Mouse (Mus musculus) lung, embryonic 16.5 days (tissue): ENCODE measurements around the gene Edil3. TPM values are rescaled to one million over a fixed set of nuclear protein-coding genes. Genes with fewer than 3 reads are reported as not detected.

Source experiments
- ATAC-seq: fragments of 200-750 bp; cut with Nextera tagmentation; 2 replicates; pipeline ENCODE4 v1.8.0; 2017; ENCODE audit warnings: low read depth, mild to moderate bottlenecking, moderate library complexity
- H3K27ac ChIP-seq: fragments of 300-500 bp; sonication (generic); 2 replicates; pipeline ENCODE4 v1.5.1; 2014; ENCODE audit warnings: mild to moderate bottlenecking, control low read depth, low read length
- H3K27me3 ChIP-seq: fragments of 300-500 bp; sonication (generic); 2 replicates; pipeline ENCODE4 v1.6.1; 2014; ENCODE audit warnings: low read depth, low read length, mixed read lengths; ENCODE audit not compliant: control insufficient read depth, insufficient read depth
- H3K36me3 ChIP-seq: fragments of 300-500 bp; sonication (generic); 2 replicates; pipeline ENCODE4 v1.6.1; 2014; ENCODE audit warnings: low read length; ENCODE audit not compliant: control insufficient read depth, insufficient read depth
- H3K4me1 ChIP-seq: fragments of 300-500 bp; sonication (generic); replicated peaks from 2 replicates; pipeline ENCODE4 v1.6.1; 2014; ENCODE audit warnings: low read length, mixed read lengths; ENCODE audit not compliant: control insufficient read depth, insufficient read depth
- H3K4me2 ChIP-seq: fragments of 300-500 bp; sonication (generic); 2 replicates; pipeline ENCODE4 v1.6.1; 2014; ENCODE audit warnings: low read depth, low read length, control low read depth
- H3K4me3 ChIP-seq: fragments of 300-500 bp; sonication (generic); 2 replicates; pipeline ENCODE4 v1.5.1; 2014; ENCODE audit warnings: mild to moderate bottlenecking, low read length, control low read depth
- H3K9ac ChIP-seq: fragments of 300-500 bp; sonication (generic); 2 replicates; pipeline ENCODE4 v1.6.1; 2014; ENCODE audit warnings: low read length, control low read depth
- H3K9me3 ChIP-seq: fragments of 300-500 bp; sonication (generic); 2 replicates; pipeline ENCODE4 v1.6.1; 2016; ENCODE audit warnings: low read length; ENCODE audit not compliant: control insufficient read depth
- WGBS: fragments of 180-500 bp; shearing (Covaris S2); extraction: QIAGEN DNeasy Blood & Tissue Kit; methylation state at CpG from one replicate; pipeline ENCODE4 v1.1.7; 2014; 5-methylcytosine and 5-hydroxymethylcytosine counted together
- polyA plus RNA-seq: library from polyadenylated mRNA; unstranded; fragments of >200 nt; fragmentation: Nextera tagmentation; extraction: Ambion mirVana; gene quantifications from 2 replicates; pipeline ENCODE4 v1.2.1, GENCODE M21; 2015

The Edil3 gene
- polyA plus RNA-seq, 1 experiment from 2014 or later: 9.4 TPM

DNA sequence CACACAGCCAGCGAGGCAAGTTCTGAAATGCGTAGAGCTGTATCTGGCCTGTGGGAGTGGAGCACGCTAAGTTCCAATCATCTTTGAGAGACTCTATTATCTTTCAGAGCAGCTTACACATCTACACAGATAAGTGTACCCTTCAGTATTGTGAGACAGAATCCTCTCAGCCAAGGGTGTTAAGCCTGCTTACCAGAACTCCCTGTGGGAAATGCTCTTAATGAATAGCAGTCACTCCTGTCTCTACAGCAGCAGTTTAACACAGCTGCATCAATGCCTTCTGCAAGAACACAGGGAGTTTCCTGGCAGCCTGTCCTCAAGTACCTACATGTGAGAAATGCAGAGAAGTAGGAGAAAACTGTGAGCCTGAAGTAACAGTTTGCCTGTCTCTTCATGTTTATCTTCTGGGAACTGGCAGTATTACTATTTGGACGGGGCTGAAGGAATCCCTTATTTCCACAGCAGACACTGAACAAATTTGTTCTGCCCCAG lies 324.8 kb downstream of the Edil3 start:
- peaks cover 5% of the 10 kb centered on the region for H3K4me1 ChIP-seq
- no peak overlapping the region for H3K4me3 ChIP-seq
- H3K27me3 ChIP-seq: no peaks in the 10 kb centered on the region
- 49% methylated on average over 4 of the region's 4 CpGs for WGBS
- no peak overlapping the region for H3K9ac ChIP-seq
- no peak for ATAC-seq
- H3K4me2 ChIP-seq: no peak overlapping the region
- H3K9me3 ChIP-seq: no peaks in the 10 kb centered on the region
- H3K36me3 ChIP-seq: no peaks in the 10 kb centered on the region
- H3K27ac ChIP-seq: peak overlapping the region; percentile 56

DNA sequence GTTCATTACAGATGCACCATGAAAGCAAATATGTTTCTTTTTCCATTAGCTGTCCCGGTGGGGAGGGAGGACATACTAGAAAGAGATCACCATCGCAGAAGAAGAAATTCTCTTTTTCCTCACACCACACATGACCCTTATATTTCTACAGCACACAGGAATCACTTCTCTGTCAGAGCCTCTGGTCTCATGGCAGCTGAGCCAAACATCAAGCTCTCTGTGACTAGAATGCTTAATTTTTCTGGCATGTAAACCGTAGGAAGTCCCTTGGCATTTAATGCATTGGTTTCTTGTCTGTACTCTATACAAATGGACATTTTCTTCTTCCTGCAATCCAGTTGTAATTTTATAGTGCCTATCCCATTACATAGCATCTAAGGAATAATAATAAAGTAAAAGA lies 330.6 kb downstream of the Edil3 start:
- Histone ChIP-seq H3K27me3 (no peaks in the 10 kb centered on the region), H3K27ac (no peak overlapping the region), H3K9me3 (no peaks in the 10 kb centered on the region), H3K36me3 (no peaks in the 10 kb centered on the region), H3K4me2 (no peak overlapping the region), H3K9ac (no peak overlapping the region), H3K4me1 (no peaks in the 10 kb centered on the region), H3K4me3 (no peak overlapping the region)
- 71% methylated on average over 3 of the region's 3 CpGs for WGBS
- no peak for ATAC-seq

DNA sequence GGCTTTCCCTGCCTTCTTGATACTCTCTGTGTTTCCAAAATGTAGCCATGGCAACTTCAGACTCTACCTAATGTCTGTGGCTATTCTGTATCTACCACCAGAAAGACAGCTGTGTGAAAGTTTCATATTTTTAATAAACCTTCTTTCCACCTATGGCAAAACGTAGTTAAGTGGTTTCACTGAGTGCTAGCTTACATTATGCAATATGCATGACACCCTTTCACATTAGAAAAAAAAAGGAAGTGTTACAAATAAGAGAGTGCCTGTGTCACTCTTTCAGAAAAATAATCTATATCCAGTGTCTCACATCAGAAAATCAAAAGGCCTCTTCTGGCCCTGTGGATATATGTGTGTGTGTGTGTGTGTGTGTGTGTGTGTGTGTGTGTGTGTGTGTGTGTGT lies 346.7 kb downstream of the Edil3 start:
- Histone ChIP-seq H3K9ac (no peak overlapping the region), H3K9me3 (no peaks in the 10 kb centered on the region), H3K36me3 (no peaks in the 10 kb centered on the region), H3K4me2 (no peak overlapping the region), H3K4me3 (no peak overlapping the region), H3K27ac (no peak overlapping the region), H3K4me1 (no peaks in the 10 kb centered on the region), H3K27me3 (no peaks in the 10 kb centered on the region)
- no peak for ATAC-seq
- WGBS: 53% methylated on average over 1 of the region's 1 CpGs

DNA sequence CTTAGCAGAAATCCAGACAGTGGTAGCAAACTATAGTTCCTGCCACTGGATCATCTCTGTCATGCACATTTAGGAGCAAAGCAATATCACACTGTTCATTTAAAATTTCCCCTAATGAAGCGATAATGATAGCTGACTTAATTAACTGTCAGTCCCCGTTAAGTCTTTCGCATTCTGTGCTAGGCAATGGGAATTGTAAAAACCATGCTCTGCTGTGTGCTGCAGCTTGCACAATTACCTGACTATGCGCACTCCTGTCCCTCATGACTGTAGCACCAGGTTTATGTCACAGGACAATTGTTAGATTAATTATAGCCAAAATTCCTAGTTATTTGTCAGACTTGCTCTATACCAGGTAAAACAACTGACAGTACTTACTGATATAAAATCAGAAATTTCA lies 348.8 kb downstream of the Edil3 start:
- Histone ChIP-seq H3K27ac (no peak overlapping the region), H3K4me1 (no peaks in the 10 kb centered on the region), H3K9ac (no peak overlapping the region), H3K9me3 (no peaks in the 10 kb centered on the region), H3K36me3 (no peaks in the 10 kb centered on the region), H3K4me2 (no peak overlapping the region), H3K27me3 (no peaks in the 10 kb centered on the region), H3K4me3 (no peak overlapping the region)
- no peak for ATAC-seq
- WGBS: 79% methylated on average over 4 of the region's 4 CpGs

DNA sequence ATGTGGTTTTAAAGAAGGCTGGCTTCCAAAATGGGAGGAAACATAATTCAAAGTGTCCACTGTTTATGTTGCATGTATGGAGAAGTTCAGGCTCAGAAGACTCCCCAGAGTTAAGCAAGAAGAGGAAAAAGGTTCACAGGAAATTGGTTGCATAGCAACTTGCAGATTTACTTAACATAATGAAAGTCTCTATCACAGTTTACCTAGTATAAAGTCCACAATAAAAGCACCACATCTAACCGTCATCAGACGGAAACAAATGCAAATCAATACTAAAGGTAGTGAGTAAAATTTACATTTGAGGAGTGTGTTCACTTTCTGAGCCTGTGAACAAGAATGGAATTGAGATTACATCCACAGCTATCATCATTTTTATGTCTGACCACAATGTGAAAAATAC lies 353.9 kb downstream of the Edil3 start:
- WGBS: 47% methylated on average over 2 of the region's 2 CpGs
- ATAC-seq: no peak
- Histone ChIP-seq H3K4me1 (no peaks in the 10 kb centered on the region), H3K27me3 (no peaks in the 10 kb centered on the region), H3K4me2 (no peak overlapping the region), H3K36me3 (no peaks in the 10 kb centered on the region), H3K4me3 (no peak overlapping the region), H3K9me3 (no peaks in the 10 kb centered on the region), H3K27ac (no peak overlapping the region), H3K9ac (no peak overlapping the region)

DNA sequence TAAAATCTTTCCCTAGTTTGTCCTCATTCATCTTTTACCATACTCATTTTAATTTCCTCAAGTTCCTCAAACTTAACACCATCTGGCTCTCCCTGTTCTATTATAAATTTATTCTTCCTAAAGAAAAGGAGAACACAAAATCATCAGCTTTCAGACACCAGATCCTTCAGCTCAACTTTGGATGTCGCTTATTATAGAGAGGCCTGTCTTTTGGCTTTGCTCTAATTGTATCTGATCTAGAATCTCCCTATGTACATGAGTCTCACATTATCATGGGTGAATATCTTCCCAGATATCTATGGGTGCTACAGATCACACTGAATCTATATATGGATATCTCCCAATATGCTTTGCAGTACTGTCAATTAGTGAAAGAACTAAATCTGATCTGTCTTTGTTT lies 367.8 kb downstream of the Edil3 start:
- ATAC-seq: no peak
- H3K9me3 ChIP-seq: no peaks in the 10 kb centered on the region
- 92% methylated on average over 1 of the region's 1 CpGs for WGBS
- no peak overlapping the region for H3K4me3 ChIP-seq
- H3K4me2 ChIP-seq: no peak overlapping the region
- no peak overlapping the region for H3K9ac ChIP-seq
- no peaks in the 10 kb centered on the region for H3K27me3 ChIP-seq
- no peaks in the 10 kb centered on the region for H3K36me3 ChIP-seq
- no peaks in the 10 kb centered on the region for H3K4me1 ChIP-seq
- H3K27ac ChIP-seq: no peak overlapping the region

DNA sequence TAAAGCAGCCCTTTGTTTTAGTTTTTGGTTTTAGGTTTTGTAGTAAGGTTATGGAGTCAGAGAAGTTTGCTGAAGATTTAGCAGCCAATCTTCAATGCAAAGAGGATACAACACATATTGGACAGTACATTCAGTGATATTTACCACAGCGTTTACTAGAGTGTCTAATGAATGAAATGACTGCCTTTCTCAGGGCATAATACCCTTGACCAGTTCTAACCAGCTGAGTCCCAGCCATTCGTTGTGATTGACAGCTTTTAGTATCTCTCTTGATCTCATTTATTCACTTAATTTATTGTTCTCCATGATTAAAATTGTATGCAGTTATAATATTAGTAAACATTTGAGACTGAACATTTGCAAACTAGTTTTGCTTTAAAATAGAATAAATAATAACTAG lies 375.7 kb downstream of the Edil3 start:
- Histone ChIP-seq H3K27ac (no peak overlapping the region), H3K27me3 (no peaks in the 10 kb centered on the region), H3K36me3 (no peaks in the 10 kb centered on the region), H3K4me2 (no peak overlapping the region), H3K4me3 (no peak overlapping the region), H3K4me1 (no peaks in the 10 kb centered on the region), H3K9me3 (no peaks in the 10 kb centered on the region), H3K9ac (no peak overlapping the region)
- 61% methylated on average over 2 of the region's 2 CpGs for WGBS
- ATAC-seq: no peak

DNA sequence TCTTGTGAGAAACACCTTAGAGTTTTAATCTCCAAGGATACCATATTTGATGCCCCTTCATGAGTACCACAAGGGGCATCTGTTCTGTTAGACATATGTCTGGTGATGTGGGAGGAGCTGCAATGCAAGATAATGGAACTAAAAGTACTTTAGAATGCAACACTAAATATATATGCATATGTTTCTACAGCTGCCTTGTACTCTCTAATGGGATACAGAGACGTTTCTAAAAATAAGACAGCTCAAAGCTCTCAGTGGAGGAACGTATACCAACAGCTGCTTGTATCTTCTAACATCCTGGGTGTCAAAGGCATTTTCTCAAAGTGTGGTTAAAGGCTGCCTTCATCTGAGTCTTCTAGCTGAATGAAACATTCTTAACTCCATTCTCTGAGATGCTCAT lies 378.0 kb downstream of the Edil3 start:
- 54% methylated on average over 2 of the region's 2 CpGs for WGBS

DNA sequence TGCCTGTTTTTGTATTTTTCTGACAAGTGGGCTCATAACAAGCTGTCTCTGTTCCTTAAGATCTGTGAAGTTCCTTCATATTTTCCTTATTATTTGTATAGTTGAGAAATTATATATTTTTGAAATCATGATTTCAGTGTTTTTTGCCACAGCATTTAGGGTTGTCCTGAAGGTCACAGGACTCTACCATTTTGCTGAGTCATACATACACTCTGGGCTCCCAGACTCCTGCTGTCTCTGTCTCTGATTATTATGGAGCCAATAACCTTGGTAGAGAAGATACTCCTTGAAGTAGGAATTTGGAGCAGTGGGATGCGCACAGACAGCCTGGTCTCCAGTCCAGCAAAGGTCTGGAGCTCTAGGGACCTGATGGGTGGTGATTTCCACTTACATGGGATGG lies 416.8 kb downstream of the Edil3 start:
- H3K27ac ChIP-seq: no peak overlapping the region
- no peaks in the 10 kb centered on the region for H3K36me3 ChIP-seq
- WGBS: 100% methylated on average over 1 of the region's 1 CpGs
- H3K4me2 ChIP-seq: no peak overlapping the region
- H3K4me3 ChIP-seq: no peak overlapping the region
- H3K27me3 ChIP-seq: no peaks in the 10 kb centered on the region
- ATAC-seq: no peak
- no peaks in the 10 kb centered on the region for H3K9me3 ChIP-seq
- no peaks in the 10 kb centered on the region for H3K4me1 ChIP-seq
- no peak overlapping the region for H3K9ac ChIP-seq

More for the DNA sequence above, 378.0 kb downstream of the Edil3 start:
- Histone ChIP-seq H3K9me3 (no peaks in the 10 kb centered on the region), H3K27ac (no peak overlapping the region), H3K36me3 (no peaks in the 10 kb centered on the region), H3K4me3 (no peak overlapping the region), H3K4me2 (no peak overlapping the region), H3K4me1 (no peaks in the 10 kb centered on the region), H3K27me3 (no peaks in the 10 kb centered on the region), H3K9ac (no peak overlapping the region)
- ATAC-seq: no peak

DNA sequence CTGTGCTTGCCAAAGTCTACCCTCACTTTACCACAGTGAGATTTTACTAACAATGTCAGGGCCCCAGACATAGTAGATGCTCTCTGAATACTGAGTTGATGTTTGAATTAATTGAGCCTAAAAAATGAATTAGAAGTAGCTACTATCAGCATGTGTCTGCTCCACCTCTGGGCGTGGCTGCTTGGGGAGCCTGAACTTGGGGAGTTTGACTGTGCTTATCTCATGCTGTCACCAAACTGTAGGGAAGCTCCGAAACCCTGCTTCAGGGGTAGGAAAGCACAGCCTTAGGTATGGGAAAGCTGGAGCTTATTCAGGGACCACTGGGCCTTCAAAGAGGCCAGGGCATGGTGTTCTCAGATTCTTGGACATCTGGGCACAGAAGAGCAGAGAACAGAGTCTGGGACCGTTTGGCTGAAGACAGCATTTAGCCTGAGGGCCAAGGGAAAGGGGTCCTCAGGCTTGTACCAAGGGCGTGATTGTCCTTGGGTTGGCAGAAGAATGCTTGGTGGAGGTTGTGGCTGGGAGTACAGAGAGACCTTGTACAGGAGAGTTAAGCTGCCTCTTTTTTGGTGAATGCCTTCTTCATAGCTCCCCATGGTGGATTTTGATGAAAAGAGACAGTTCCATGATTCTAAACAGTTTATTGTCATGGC lies 432.8 kb downstream of the Edil3 start:
- Histone ChIP-seq H3K9ac (no peak overlapping the region), H3K27me3 (no peaks in the 10 kb centered on the region), H3K36me3 (no peaks in the 10 kb centered on the region), H3K27ac (no peak overlapping the region), H3K4me3 (no peak overlapping the region), H3K4me2 (no peak overlapping the region), H3K4me1 (no peaks in the 10 kb centered on the region), H3K9me3 (no peaks in the 10 kb centered on the region)
- no peak for ATAC-seq
- 72% methylated on average over 4 of the region's 4 CpGs for WGBS
